Mouse (Mus musculus) kidney, adult 2 months (tissue): ENCODE results near the gene Efcab5. TPM values are rescaled to one million over a fixed set of nuclear protein-coding genes. Genes with fewer than 3 reads are reported as not detected.

Experiments
- DNase-seq: peaks from one replicate; pipeline ENCODE4 v3.0.0; 2021
- H3K27ac ChIP-seq: fragments of 200-500 bp; 2 replicates; pipeline ENCODE4 v1.5.1; 2012; ENCODE audit warnings: low read depth, low read length, control low read depth, inconsistent platforms; ENCODE audit not compliant: insufficient read depth
- H3K27me3 ChIP-seq: fragments of 200-500 bp; replicated peaks from 2 replicates; pipeline ENCODE4 v1.6.1; 2012; ENCODE audit warnings: mild to moderate bottlenecking, moderate library complexity, low read length, inconsistent platforms; ENCODE audit not compliant: control insufficient read depth, insufficient read depth
- H3K36me3 ChIP-seq: fragments of 200-500 bp; 2 replicates; pipeline ENCODE4 v1.6.1; 2012; ENCODE audit warnings: mild to moderate bottlenecking, moderate library complexity, low read length, inconsistent platforms; ENCODE audit not compliant: control insufficient read depth, insufficient read depth
- H3K4me1 ChIP-seq: fragments of 200-500 bp; 2 replicates; pipeline ENCODE4 v1.6.1; 2011; ENCODE audit warnings: low read length; ENCODE audit not compliant: control insufficient read depth, insufficient read depth
- H3K4me3 ChIP-seq: fragments of 200-500 bp; 2 replicates; pipeline ENCODE4 v1.5.1; 2011; ENCODE audit warnings: mild to moderate bottlenecking, low read depth, low read length, control low read depth; ENCODE audit not compliant: insufficient read depth
- CTCF ChIP-seq: fragments of 200-500 bp; conservative IDR thresholded peaks from 2 replicates; pipeline ENCODE4 v1.5.1; 2011; ENCODE audit warnings: low read depth, mild to moderate bottlenecking, control low read depth, low read length, moderate library complexity, mixed read lengths; ENCODE audit not compliant: insufficient read depth, insufficient read length
- POLR2A ChIP-seq: fragments of 200-500 bp; IDR thresholded peaks from one replicate; pipeline ENCODE4 v1.6.1; 2011; ENCODE audit warnings: low read depth, low read length, control low read depth
- WGBS: fragments of 180-500 bp; shearing (Covaris S2); methylation state at CpG from one replicate; pipeline ENCODE4 v1.1.7; 2018; 5-methylcytosine and 5-hydroxymethylcytosine counted together
- polyA plus RNA-seq: library from polyadenylated mRNA; depleted of rRNA; stranded (reverse); fragments of >200 nt; gene quantifications from 2 replicates; pipeline ENCODE4 v1.2.3, GENCODE M21; 2012

Gene Efcab5
- polyA plus RNA-seq, 1 experiment, result 0.17 TPM

DNA sequence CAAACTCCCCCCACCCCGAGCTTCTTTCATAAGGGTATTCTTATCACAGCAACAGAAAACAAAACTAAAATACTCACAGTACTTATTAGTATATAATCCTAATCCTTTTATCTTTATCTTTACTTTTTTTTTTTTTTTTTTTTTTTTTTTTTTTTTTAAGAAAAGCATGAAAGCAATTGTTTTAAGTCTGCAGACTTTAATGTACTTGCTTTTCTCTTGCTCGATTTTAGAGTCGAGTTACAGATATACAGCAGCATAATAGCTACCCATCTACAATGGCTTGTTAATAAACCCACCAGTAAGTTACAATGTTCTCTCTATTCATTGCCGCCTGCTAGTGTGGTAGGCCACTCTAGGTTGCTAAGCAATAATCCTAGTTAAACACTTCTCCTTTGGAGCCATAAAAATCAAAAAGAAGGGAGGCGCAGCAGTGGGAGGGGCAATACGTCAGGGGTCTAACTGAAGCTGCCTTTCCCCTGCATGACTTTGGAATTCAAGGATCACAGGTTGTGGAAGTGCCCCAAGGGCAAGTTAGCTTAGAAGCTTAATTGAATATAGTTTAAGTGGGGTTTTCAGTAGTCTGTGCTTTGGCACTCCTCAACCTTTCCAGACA is 5.3 kb upstream of the Efcab5 start:
- no peak overlapping the region for H3K4me3 ChIP-seq
- H3K36me3 ChIP-seq, result no peaks in the 10 kb centered on the region
- TF ChIP-seq POLR2A (no peak), CTCF (no peak)
- WGBS, result 51% methylated on average over 6 of the region's 6 CpGs
- peak overlapping the region; percentile 64; the same call in 1 of the 2 replicates for H3K27ac ChIP-seq
- peaks cover 17% of the 10 kb centered on the region for H3K4me1 ChIP-seq
- peak; percentile 68 for DNase-seq
- H3K27me3 ChIP-seq, result no peaks in the 10 kb centered on the region

DNA sequence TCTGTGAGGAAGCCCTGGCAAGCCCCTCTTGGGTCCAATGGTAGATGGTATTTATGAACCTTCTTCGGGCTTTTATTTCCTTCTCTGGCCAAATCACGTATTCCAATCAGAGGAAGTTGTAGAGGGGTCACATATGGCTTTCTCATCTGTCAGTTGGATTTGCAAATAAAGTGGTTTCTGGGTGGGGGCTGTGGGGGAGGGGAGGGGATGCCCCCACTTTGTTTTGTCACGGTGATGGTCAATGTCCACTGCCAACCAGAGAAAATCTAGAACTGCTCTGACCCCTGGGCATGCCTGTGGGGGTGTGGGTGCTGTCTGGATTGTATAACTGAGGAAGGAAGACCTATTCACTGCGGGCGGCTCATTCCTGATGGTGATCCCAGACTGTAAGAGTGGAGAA is 4.6 kb upstream of the Efcab5 start:
- DNase-seq, result no peak

DNA sequence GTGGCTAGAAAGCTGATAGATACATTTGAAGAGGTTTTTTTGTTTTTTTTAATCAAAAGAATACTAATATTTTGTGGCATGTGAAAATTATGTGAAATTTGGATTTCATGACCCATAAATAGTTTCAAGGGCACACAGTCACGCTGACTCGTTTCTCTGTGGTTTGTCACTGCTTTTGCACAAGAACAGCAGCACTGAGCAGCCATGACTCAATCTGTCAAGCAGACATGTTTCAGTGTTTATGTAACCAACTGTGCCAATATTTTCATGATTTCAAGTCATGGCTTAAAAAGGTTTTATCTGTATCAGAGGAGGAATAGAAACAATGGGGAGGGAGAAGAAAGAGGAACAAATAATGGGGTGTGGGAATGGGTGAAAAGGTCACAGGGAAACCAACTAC is 3.8 kb downstream of the Efcab5 start:
- TF ChIP-seq CTCF (no peak), POLR2A (no peak)
- no peak overlapping the region for H3K4me3 ChIP-seq
- H3K4me1 ChIP-seq, result peaks cover 5% of the 10 kb centered on the region; the same call in 1 of the 2 replicates
- no peak for DNase-seq
- no peak overlapping the region for H3K27ac ChIP-seq
- whole genome bisulfite sequencing, result 61% methylated on average over 2 of the region's 2 CpGs
- H3K27me3 ChIP-seq, result no peaks in the 10 kb centered on the region
- no peaks in the 10 kb centered on the region for H3K36me3 ChIP-seq

More for the DNA sequence above, 4.6 kb upstream of the Efcab5 start:
- H3K4me1 ChIP-seq, result peaks cover 17% of the 10 kb centered on the region
- no peak overlapping the region for H3K4me3 ChIP-seq
- H3K27me3 ChIP-seq, result no peaks in the 10 kb centered on the region
- TF ChIP-seq CTCF, result no peak
- TF ChIP-seq POLR2A, result no peak
- 67% methylated on average over 5 of the region's 5 CpGs for WGBS
- H3K27ac ChIP-seq, result peak overlapping the region; percentile 28; the same call in 1 of the 2 replicates
- H3K36me3 ChIP-seq, result no peaks in the 10 kb centered on the region

DNA sequence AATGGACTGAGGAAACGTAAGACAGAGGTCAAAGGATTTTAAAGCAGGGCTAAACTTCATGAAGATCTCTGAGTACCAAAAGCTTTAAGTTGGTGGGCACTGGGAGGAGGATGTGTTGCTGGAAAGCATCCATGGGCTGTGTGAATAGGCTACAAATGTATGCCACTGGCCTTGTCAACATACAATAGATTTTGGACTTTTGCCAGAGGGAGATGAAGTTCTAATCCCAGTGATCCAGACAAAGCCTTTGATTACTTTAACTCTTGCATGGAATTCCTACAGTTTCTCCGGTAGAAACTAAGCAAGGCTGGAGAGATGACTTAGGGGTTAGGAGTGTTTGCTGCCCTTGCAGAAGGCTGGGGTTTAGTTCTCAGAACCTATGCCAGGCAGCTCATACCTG is 6.2 kb downstream of the Efcab5 start:
- H3K27me3 ChIP-seq, result no peaks in the 10 kb centered on the region
- no peak for DNase-seq
- 48% methylated on average over 2 of the region's 2 CpGs for WGBS
- H3K36me3 ChIP-seq, result no peaks in the 10 kb centered on the region
- no peak for TF ChIP-seq POLR2A
- TF ChIP-seq CTCF, result no peak
- H3K27ac ChIP-seq, result peak overlapping the region; percentile 37; the same call in 1 of the 2 replicates
- no peak overlapping the region for H3K4me3 ChIP-seq
- H3K4me1 ChIP-seq, result peaks cover 5% of the 10 kb centered on the region; the same call in 1 of the 2 replicates

DNA sequence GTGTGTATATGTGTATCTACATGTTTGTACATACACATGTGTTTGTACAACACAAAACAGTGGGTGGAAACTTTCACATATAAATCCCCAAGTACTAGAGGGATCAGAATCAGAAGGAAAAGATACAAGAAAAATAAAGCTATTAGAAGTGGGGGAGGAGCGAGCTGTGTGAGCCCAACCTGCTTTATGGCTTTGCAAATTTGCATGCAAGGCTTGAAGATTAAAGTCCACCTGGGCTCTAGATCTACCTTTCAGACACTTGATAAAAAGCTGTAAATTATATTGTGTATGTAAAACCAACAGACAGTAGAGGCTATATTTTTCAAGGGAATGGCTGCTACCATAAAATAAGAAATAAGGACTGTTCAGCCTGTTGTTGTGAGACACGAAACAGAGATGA is 6.7 kb downstream of the Efcab5 start:
- Histone ChIP-seq H3K4me1 (peaks cover 5% of the 10 kb centered on the region; the same call in 1 of the 2 replicates), H3K27ac (peak overlapping the region; percentile 37; the same call in 1 of the 2 replicates), H3K36me3 (no peaks in the 10 kb centered on the region), H3K4me3 (no peak overlapping the region), H3K27me3 (no peaks in the 10 kb centered on the region)
- peak; percentile 23 for DNase-seq
- TF ChIP-seq CTCF (no peak), POLR2A (no peak)
- 52% methylated on average over 2 of the region's 2 CpGs for WGBS

DNA sequence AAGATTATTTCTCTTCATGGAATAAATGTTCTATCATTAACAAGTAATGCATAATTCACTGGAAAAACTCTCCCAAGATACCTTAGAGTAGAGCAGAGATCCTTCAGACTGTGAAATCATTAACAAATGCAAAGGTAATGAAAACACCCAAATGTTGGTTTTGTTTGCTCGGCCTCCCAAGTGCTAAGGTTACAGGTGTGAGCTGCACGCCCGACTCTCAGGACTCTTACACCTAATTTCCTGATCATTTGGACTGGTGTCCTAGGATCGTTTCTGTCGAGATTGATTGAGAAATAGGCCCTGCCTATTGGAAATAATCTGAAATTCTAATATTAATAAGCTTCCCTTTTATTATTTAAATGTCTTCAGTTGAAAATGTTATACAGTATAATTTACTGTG is 7.2 kb downstream of the Efcab5 start:
- H3K4me1 ChIP-seq, result peaks cover 5% of the 10 kb centered on the region; the same call in 1 of the 2 replicates
- no peak overlapping the region for H3K27ac ChIP-seq
- DNase-seq, result peak; percentile 29
- 31% methylated on average over 5 of the region's 5 CpGs for WGBS
- H3K4me3 ChIP-seq, result no peak overlapping the region
- H3K36me3 ChIP-seq, result no peaks in the 10 kb centered on the region
- H3K27me3 ChIP-seq, result no peaks in the 10 kb centered on the region
- TF ChIP-seq POLR2A (no peak), CTCF (no peak)

DNA sequence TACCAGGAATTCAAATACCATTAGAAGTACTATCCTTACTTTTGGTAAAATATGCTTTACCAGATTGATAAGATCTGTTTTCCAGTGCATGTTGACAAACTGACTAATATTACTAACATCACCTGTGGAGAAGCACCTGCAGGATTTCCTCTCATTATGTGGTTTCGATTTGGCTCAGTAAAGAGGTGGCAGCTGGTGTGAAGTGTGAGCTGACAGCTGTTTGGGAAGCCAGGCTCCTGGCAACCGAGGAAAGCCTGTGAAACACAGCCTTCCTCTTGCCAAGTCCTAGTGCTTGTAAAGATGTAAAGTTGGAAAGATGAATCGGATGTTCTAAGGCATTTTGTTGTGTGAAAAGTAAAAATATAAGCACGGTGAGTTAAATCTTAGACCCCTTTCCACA is 7.9 kb downstream of the Efcab5 start:
- Histone ChIP-seq H3K27me3 (no peaks in the 10 kb centered on the region), H3K27ac (no peak overlapping the region), H3K4me3 (no peak overlapping the region), H3K36me3 (no peaks in the 10 kb centered on the region), H3K4me1 (peaks cover 5% of the 10 kb centered on the region; the same call in 1 of the 2 replicates)
- WGBS, result 51% methylated on average over 4 of the region's 4 CpGs
- TF ChIP-seq POLR2A, result no peak
- TF ChIP-seq CTCF, result no peak
- no peak for DNase-seq
